Mouse (Mus musculus) megakaryocyte, embryonic 14.5 days (primary cell): Measurements from ENCODE around the gene Gpx8.

Experiments
- FLI1 ChIP-seq: IDR thresholded peaks from 2 replicates; pipeline ENCODE4 v1.6.1; 2012; ENCODE audit warnings: low read length, inconsistent platforms, mixed read lengths
- GATA1 ChIP-seq: IDR thresholded peaks from 3 replicates; pipeline ENCODE4 v1.6.1; 2012; ENCODE audit warnings: mixed read lengths, low read length, inconsistent platforms, borderline replicate concordance

- TF ChIP-seq GATA1, result no peak
- TF ChIP-seq FLI1, result no peak
These were observed 8.0 kb upstream of the Gpx8 start for GRCm38 (mm10) chr13:113054230-113054629.
